Mouse (Mus musculus): Measurements from ENCODE around the gene Gm21974.
A peak's percentile ranks its signal among the peaks of the same experiment; 100 is the strongest.
"Not testable (repeated sequence)": the region's sequence is repeated elsewhere in the genome, so short reads cannot be mapped to it uniquely, and the experiment has no call there.

Gene Gm21974

GRCm38 (mm10) chr7:127895442-127895841 lies at the start of gene Gm21974, which contains the start of gene Vkorc1:
Gm21974 (minus strand) TSS chr7:127895454.
Vkorc1 (minus strand) TSS chr7:127895617.
- peak; percentile 84 for DNase-seq (ENCODE audit: low spot score)

DNA sequence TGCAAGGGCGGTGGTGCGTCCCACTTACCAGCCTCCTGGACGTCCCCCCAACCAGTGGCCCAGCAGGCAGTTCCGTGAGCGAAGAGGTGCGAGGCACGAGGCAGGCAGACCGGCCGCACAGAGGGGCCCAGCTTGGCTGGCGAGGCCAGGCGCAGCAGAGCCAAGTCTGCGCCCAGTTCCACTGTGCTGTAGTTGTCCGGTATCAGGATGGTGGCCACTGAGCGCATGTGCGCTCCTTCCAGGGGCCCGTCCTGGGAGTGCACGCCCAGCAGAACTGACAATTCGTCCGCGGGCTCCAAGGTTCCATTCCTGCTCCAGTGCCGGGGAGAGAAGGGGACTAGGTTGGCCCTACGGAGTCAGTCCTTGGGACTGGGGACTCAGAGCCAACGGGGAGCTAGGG lies 49.4 kb upstream of the Gm21974 start:
- DNase-seq (ENCODE audit: low spot score): no peak

- DNase-seq (ENCODE audit: low spot score): not testable (repeated sequence)
Observed at GRCm38 (mm10) chr7:127942097-127942496, 46.8 kb upstream of the Gm21974 start.

DNA sequence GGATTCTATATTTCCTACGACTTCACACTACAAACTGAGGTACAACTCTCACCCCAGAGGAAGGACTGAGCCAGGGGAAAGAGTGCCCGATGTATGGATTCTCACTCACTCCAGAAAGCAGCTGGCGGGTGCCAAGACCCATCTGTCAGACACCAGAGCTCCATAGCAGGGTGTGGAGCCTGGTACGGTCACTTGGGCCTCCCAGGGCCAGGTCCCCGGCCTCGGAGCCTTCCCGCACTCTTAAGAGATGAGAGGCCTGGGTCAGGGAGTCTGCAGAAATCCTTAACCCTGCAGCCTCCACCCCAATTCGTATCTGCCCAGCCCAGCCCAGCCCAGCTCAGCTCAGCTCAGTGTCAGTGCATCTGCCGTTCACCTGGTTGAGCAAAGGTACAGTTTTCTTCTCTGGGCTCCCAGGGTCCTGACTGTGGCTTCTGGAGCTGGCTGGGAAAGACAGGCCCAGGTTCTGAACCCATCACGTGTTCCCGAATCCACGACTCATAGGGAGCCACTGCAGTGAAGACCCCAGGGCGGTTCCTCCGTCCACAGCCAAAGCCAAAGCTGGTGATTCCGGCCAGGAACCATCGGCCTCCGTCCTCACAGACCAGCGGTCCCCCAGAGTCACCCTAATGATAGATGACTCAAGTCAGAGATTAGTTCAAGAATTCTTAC lies 41.1 kb upstream of the Gm21974 start:
- no peak for DNase-seq (ENCODE audit: low spot score)

- no peak for DNase-seq (ENCODE audit: low spot score)
Observed at GRCm38 (mm10) chr7:127935748-127936159, 40.5 kb upstream of the Gm21974 start.

GRCm38 (mm10) chr7:127935028-127935722 lies 39.9 kb upstream of the Gm21974 start:
- peak; percentile 77 for DNase-seq (ENCODE audit: low spot score)

GRCm38 (mm10) chr7:127934075-127934474 lies 38.8 kb upstream of the Gm21974 start:
- DNase-seq (ENCODE audit: low spot score): no peak

DNA sequence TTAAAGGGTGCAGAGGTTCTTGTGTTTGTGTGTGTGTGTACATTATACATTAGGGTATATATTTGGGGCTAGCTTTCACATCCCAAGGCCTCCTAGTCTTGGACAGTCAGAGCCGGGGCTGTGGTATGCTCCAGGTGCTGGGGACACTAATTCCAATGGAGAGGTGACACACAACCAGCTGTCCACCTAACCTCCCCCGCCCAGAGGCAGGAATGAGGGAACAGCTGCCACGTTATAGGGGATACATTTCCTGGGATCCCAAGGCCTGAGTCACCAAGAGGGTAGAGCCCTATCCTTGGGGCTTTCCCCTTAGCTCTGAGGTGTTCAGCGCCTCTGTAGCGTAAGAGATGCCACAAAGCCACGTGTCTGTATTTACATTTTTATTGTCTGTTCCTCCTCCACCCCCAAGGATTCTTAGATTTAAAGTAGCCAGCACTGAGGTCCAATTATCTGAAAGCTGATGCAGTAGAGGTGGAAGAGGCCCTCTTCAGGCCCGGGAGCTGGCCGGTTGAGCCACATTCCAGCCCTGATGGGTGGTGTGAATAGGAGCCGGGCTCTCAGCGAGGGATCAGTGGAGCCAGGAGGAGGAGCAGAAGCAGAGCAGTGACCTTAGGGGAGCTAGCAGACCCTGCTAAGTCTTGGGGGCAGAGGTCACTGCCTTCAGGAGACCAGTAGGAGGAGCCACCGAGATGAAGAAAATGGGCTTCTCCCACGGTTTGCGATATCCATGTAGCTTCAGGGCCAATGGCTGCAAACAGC lies 37.2 kb upstream of the Gm21974 start:
- no peak for DNase-seq (ENCODE audit: low spot score)

- DNase-seq (ENCODE audit: low spot score): no peak
Observed at GRCm38 (mm10) chr7:127931351-127932135, 36.3 kb upstream of the Gm21974 start.

- no peak for DNase-seq (ENCODE audit: low spot score)
Observed at GRCm38 (mm10) chr7:127930636-127931035, 35.4 kb upstream of the Gm21974 start.

DNA sequence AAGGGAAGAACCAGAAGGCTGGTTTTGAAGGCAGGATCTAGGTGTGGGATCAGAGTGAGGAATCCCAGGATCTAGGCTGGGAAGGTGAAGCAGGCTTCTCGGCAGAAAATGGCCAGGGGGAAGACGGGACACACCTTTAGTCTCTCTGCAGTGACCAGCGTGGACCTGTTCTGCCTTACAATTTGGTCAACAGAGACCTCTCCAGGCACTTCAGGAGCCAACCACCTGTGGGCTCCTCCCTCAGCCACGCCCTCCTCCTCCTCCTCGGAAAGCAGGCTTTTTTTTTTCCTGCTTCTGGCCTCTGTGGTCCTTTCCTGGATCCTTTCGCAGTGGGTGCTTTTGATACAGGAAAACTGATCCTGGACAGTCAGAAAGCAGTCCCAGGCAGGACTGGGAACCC lies 34.7 kb upstream of the Gm21974 start, which contains the start of gene Prss8:
Gene Prss8 (minus strand): TSS at position 182 of the 400 bp plus-strand sequence.
- DNase-seq (ENCODE audit: low spot score): no peak

- no peak for DNase-seq (ENCODE audit: low spot score)
Observed at GRCm38 (mm10) chr7:127928596-127928995, 33.3 kb upstream of the Gm21974 start.

- DNase-seq (ENCODE audit: low spot score): no peak
Observed at GRCm38 (mm10) chr7:127927726-127928125, 32.5 kb upstream of the Gm21974 start.

DNA sequence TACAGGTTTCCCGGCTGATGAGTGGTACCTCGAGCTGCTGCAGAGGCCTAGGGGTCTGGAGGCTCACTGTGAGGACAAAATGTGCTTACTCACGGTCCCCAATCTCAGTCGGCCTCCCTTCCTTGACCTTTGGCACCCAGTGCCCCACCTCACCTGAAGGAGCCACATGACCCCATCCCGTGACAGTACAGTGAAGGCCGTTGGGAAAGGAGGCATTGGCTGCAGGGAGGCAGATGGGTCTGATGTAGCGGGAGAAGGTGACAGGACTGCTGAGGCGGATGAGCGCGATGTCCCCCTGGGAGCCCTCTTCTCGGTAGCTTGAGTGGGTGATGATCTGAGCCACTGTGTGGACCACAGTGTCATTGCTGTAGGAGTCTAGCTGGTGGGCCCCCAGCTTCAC lies 31.6 kb upstream of the Gm21974 start:
- no peak for DNase-seq (ENCODE audit: low spot score)

- no peak for DNase-seq (ENCODE audit: low spot score)
Observed at GRCm38 (mm10) chr7:127926066-127926465, 30.8 kb upstream of the Gm21974 start.

- DNase-seq (ENCODE audit: low spot score): no peak
Observed at GRCm38 (mm10) chr7:127925252-127925651, 30.0 kb upstream of the Gm21974 start.

- no peak for DNase-seq (ENCODE audit: low spot score)
Observed at GRCm38 (mm10) chr7:127923714-127924113, 28.5 kb upstream of the Gm21974 start.

GRCm38 (mm10) chr7:127922451-127923275 lies 27.4 kb upstream of the Gm21974 start:
- no peak for DNase-seq (ENCODE audit: low spot score)

GRCm38 (mm10) chr7:127921516-127921915 lies 26.3 kb upstream of the Gm21974 start:
- DNase-seq (ENCODE audit: low spot score): no peak

- no peak for DNase-seq (ENCODE audit: low spot score)
Observed at GRCm38 (mm10) chr7:127919290-127919689, 24.0 kb upstream of the Gm21974 start.

DNA sequence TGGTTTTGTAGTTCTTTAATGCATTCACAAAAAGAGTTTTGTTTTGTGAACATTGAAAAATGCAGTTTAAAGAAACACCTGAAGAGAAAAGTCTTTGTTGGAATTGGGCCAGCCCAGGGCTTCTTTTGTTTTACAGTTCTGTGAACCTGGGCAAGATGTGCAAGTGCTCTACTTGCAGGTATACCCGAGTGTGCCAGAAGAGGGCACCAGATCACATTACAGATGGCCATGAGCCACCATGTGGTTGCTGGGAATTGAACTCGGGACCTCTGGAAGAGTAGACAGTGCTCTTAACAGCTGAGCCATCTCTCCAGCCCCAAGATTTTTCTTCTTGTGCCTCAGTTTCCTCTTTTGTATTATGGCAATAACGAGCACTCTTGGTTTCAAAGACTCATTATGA lies 22.9 kb upstream of the Gm21974 start:
- DNase-seq (ENCODE audit: low spot score): no peak
